9 mouse cellular contexts compared by ENCODE assay signal in genomic region chr8:95878176-95878962, GRCm38 (mm10). TPM values are rescaled to one million over a fixed set of nuclear protein-coding genes. Genes with fewer than 3 reads are reported as not detected.
DNase-seq lines count a peak whose midpoint lies in the region; ATAC-seq lines count a peak whose summit lies in the region.
"Had no signal": no experiment of that assay in that cellular context is flagged by ENCODE, and none has a peak within 500 bp of the region (broad histone marks: within the 10 kb centered on the region; RNA-seq: fewer than 3 reads in every experiment).

No protein-coding gene starts in this region.

- peak; percentile 67 for DNase-seq in intestine, embryonic 14.5 days (ENCODE audit: low spot score)
- peak; percentile 94 for DNase-seq in MN1 (ENCODE audit: low spot score)
- peak; percentile 24 for DNase-seq in embryonic facial prominence, embryonic 10.5 days (ENCODE audit: low spot score)
- peak; percentile 81 to 85 for DNase-seq in kidney, postnatal 25 days

- ATAC-seq in intestine, embryonic 14.5 days (replicated peaks; ENCODE audit: low FRiP score, low TSS enrichment, low read depth), result no peak
- no peak for ATAC-seq in intestine, embryonic 16.5 days
- ATAC-seq in heart, embryonic 16.5 days (replicated peaks; ENCODE audit: extremely low read depth, insufficient read depth, low FRiP score), result peak; percentile 45; the same call in 1 of the 2 replicates
- ATAC-seq in midbrain, embryonic 12.5 days (ENCODE audit: low FRiP score, low read depth), result peak; percentile 77
- ATAC-seq in stomach, embryonic 16.5 days (ENCODE audit: insufficient read depth, low FRiP score), result no peak

- peaks cover 4% of the 10 kb centered on the region; the same call in 1 of the 2 replicates for H3K4me1 ChIP-seq in intestine, embryonic 14.5 days (replicated peaks; ENCODE audit: control insufficient read depth, insufficient read depth, low read length)
- H3K4me1 ChIP-seq in intestine, embryonic 16.5 days (ENCODE audit: control insufficient read depth, insufficient read depth, low read length), result peaks cover 6% of the 10 kb centered on the region; the same call in 1 of the 2 replicates
- peaks cover 5% of the 10 kb centered on the region for H3K4me1 ChIP-seq in embryonic facial prominence, embryonic 10.5 days
- peaks cover 19% of the 10 kb centered on the region for H3K4me1 ChIP-seq in heart, embryonic 16.5 days (ENCODE audit: control insufficient read depth, insufficient read depth, low read length)
- peaks cover 12% of the 10 kb centered on the region for H3K4me1 ChIP-seq in midbrain, embryonic 12.5 days
- 0 out of 2 replicates have a peak, but pooled peaks cover 9% of the 10 kb centered on the region for H3K4me1 ChIP-seq in stomach, embryonic 16.5 days (ENCODE audit: control insufficient read depth, insufficient read depth, low read length)

- no peak overlapping the region; the same call in 1 of the 2 replicates for H3K4me2 ChIP-seq in intestine, embryonic 14.5 days (ENCODE audit: low read length)
- H3K4me2 ChIP-seq in intestine, embryonic 16.5 days (ENCODE audit: low read depth, low read length), result no peak overlapping the region
- H3K4me2 ChIP-seq in heart, embryonic 16.5 days (ENCODE audit: low read depth, low read length), result peak overlapping the region; percentile 55
- peak overlapping the region; percentile 44 for H3K4me2 ChIP-seq in midbrain, embryonic 12.5 days (replicated peaks)
- H3K4me2 ChIP-seq in stomach, embryonic 16.5 days (ENCODE audit: low read depth, low read length), result peak overlapping the region; percentile 40
- H3K4me2 ChIP-seq: liver, embryonic 15.5 days had no signal

- no peaks in the 10 kb centered on the region for H3K9me3 ChIP-seq in intestine, embryonic 14.5 days (ENCODE audit: control insufficient read depth, low read length)
- H3K9me3 ChIP-seq in intestine, embryonic 16.5 days (ENCODE audit: control insufficient read depth, low read length), result 0 out of 2 replicates have a peak, but pooled peaks cover 3% of the 10 kb centered on the region
- peaks cover 3% of the 10 kb centered on the region; the same call in 1 of the 2 replicates for H3K9me3 ChIP-seq in embryonic facial prominence, embryonic 10.5 days
- peaks cover 3% of the 10 kb centered on the region for H3K9me3 ChIP-seq in heart, embryonic 16.5 days (replicated peaks; ENCODE audit: control insufficient read depth, low read length)
- H3K9me3 ChIP-seq in midbrain, embryonic 12.5 days, result no peaks in the 10 kb centered on the region
- H3K9me3 ChIP-seq in stomach, embryonic 16.5 days (replicated peaks; ENCODE audit: control insufficient read depth, low read length), result no peaks in the 10 kb centered on the region
- H3K9me3 ChIP-seq: liver, embryonic 15.5 days had no signal

- peaks cover 45% of the 10 kb centered on the region for H3K36me3 ChIP-seq in intestine, embryonic 14.5 days (ENCODE audit: control insufficient read depth, insufficient read depth, low read length)
- H3K36me3 ChIP-seq in intestine, embryonic 16.5 days (ENCODE audit: control insufficient read depth, insufficient read depth, low read length), result peaks cover 32% of the 10 kb centered on the region
- peaks cover 67% of the 10 kb centered on the region for H3K36me3 ChIP-seq in embryonic facial prominence, embryonic 10.5 days (replicated peaks)
- H3K36me3 ChIP-seq in heart, embryonic 16.5 days (ENCODE audit: control insufficient read depth, insufficient read depth), result peaks cover 35% of the 10 kb centered on the region
- H3K36me3 ChIP-seq in midbrain, embryonic 12.5 days, result peaks cover 42% of the 10 kb centered on the region
- peaks cover 9% of the 10 kb centered on the region for H3K36me3 ChIP-seq in stomach, embryonic 16.5 days (ENCODE audit: control insufficient read depth, insufficient read depth, low read length)

- H3K27ac ChIP-seq in intestine, embryonic 14.5 days (ENCODE audit: low read depth), result no peak overlapping the region
- H3K27ac ChIP-seq in intestine, embryonic 16.5 days (ENCODE audit: low read length), result no peak overlapping the region
- no peak overlapping the region for H3K27ac ChIP-seq in embryonic facial prominence, embryonic 10.5 days (replicated peaks)
- H3K27ac ChIP-seq in heart, embryonic 16.5 days (ENCODE audit: low read length), result peak overlapping the region; percentile 72
- H3K27ac ChIP-seq in midbrain, embryonic 12.5 days (replicated peaks), result peak overlapping the region; percentile 70
- H3K27ac ChIP-seq in stomach, embryonic 16.5 days (ENCODE audit: low read length), result no peak overlapping the region
- H3K27ac ChIP-seq: liver, embryonic 15.5 days had no signal

- H3K27me3 ChIP-seq in intestine, embryonic 14.5 days (replicated peaks; ENCODE audit: control insufficient read depth, insufficient read depth, low read length), result no peaks in the 10 kb centered on the region
- no peaks in the 10 kb centered on the region for H3K27me3 ChIP-seq in intestine, embryonic 16.5 days (replicated peaks; ENCODE audit: control insufficient read depth, insufficient read depth, low read length)
- H3K27me3 ChIP-seq in embryonic facial prominence, embryonic 10.5 days (replicated peaks; ENCODE audit: low read depth, poor library complexity, severe bottlenecking), result no peaks in the 10 kb centered on the region
- H3K27me3 ChIP-seq in heart, embryonic 16.5 days (ENCODE audit: control insufficient read depth, insufficient read depth, low read length), result no peaks in the 10 kb centered on the region
- H3K27me3 ChIP-seq in midbrain, embryonic 12.5 days, result no peaks in the 10 kb centered on the region
- no peaks in the 10 kb centered on the region for H3K27me3 ChIP-seq in stomach, embryonic 16.5 days (ENCODE audit: control insufficient read depth, insufficient read depth, low read length)
- H3K27me3 ChIP-seq: liver, embryonic 15.5 days had no signal

- H3K9ac ChIP-seq in intestine, embryonic 14.5 days (ENCODE audit: low read length), result no peak overlapping the region
- no peak overlapping the region for H3K9ac ChIP-seq in intestine, embryonic 16.5 days (ENCODE audit: low read depth, low read length)
- peak overlapping the region; percentile 34 for H3K9ac ChIP-seq in heart, embryonic 16.5 days (ENCODE audit: low read length)
- no peak overlapping the region; the same call in 1 of the 2 replicates for H3K9ac ChIP-seq in midbrain, embryonic 12.5 days (replicated peaks)
- no peak overlapping the region for H3K9ac ChIP-seq in stomach, embryonic 16.5 days (ENCODE audit: low read length)
- H3K9ac ChIP-seq: liver, embryonic 15.5 days had no signal

- H3K4me3 ChIP-seq in intestine, embryonic 14.5 days (ENCODE audit: low read depth, low read length), result no peak overlapping the region
- H3K4me3 ChIP-seq in intestine, embryonic 16.5 days (ENCODE audit: low read length), result no peak overlapping the region
- no peak overlapping the region for H3K4me3 ChIP-seq in embryonic facial prominence, embryonic 10.5 days
- peak overlapping the region; percentile 30 for H3K4me3 ChIP-seq in heart, embryonic 16.5 days (ENCODE audit: low read length)
- peak overlapping the region; percentile 17 for H3K4me3 ChIP-seq in midbrain, embryonic 12.5 days
- 0 out of 2 replicates have a peak overlapping the region, but pooled peaks have one; percentile 11 for H3K4me3 ChIP-seq in stomach, embryonic 16.5 days (replicated peaks; ENCODE audit: low read length)
- H3K4me3 ChIP-seq: liver, embryonic 15.5 days had no signal

- WGBS in intestine, embryonic 14.5 days, result 59% methylated on average over 12 of the region's 12 CpGs
- WGBS in intestine, embryonic 16.5 days, result 54% methylated on average over 12 of the region's 12 CpGs
- 75% methylated on average over 12 of the region's 12 CpGs for WGBS in embryonic facial prominence, embryonic 10.5 days
- 35% methylated on average over 12 of the region's 12 CpGs for WGBS in heart, embryonic 16.5 days
- 51% methylated on average over 12 of the region's 12 CpGs for WGBS in midbrain, embryonic 12.5 days
- 50% methylated on average over 12 of the region's 12 CpGs for WGBS in stomach, embryonic 16.5 days

RNA-seq across cellular contexts. Expression of gene Got2, which starts 10.0 kb away (rescaled TPM):
- 84.7 and 85.2 TPM in 2 replicates for polyA plus RNA-seq in intestine, embryonic 14.5 days (2014; fragmentation: Nextera tagmentation; extraction: Ambion mirVana)
- 281 and 283 TPM in 2 replicates for polyA plus RNA-seq in intestine, embryonic 16.5 days (2015; fragmentation: Nextera tagmentation; extraction: Ambion mirVana)
- polyA plus RNA-seq in embryonic facial prominence, embryonic 10.5 days (2016; fragmentation: Nextera tagmentation; extraction: Ambion mirVana), result 183 and 187 TPM in 2 replicates
- 478 and 487 TPM in 2 replicates for polyA plus RNA-seq in heart, embryonic 16.5 days (2015; fragmentation: Nextera tagmentation; extraction: Ambion mirVana)
- polyA plus RNA-seq in midbrain, embryonic 12.5 days (2016; fragmentation: Nextera tagmentation; extraction: Ambion mirVana), result 164 and 194 TPM in 2 replicates
- polyA plus RNA-seq in stomach, embryonic 16.5 days (2015; fragmentation: Nextera tagmentation; extraction: Ambion mirVana), result 186 and 188 TPM in 2 replicates

RNA-seq across cellular contexts. Expression of gene Slc38a7, which starts 25.0 kb away (rescaled TPM):
- 17.2 and 17.5 TPM in 2 replicates for polyA plus RNA-seq in intestine, embryonic 14.5 days (2014; fragmentation: Nextera tagmentation; extraction: Ambion mirVana)
- polyA plus RNA-seq in intestine, embryonic 16.5 days (2015; fragmentation: Nextera tagmentation; extraction: Ambion mirVana), result 28.1 and 36.3 TPM in 2 replicates
- 18.3 and 18.4 TPM in 2 replicates for polyA plus RNA-seq in embryonic facial prominence, embryonic 10.5 days (2016; fragmentation: Nextera tagmentation; extraction: Ambion mirVana)
- polyA plus RNA-seq in heart, embryonic 16.5 days (2015; fragmentation: Nextera tagmentation; extraction: Ambion mirVana), result 11.4 and 11.7 TPM in 2 replicates
- 19.7 and 19.9 TPM in 2 replicates for polyA plus RNA-seq in midbrain, embryonic 12.5 days (2016; fragmentation: Nextera tagmentation; extraction: Ambion mirVana)
- 13.7 and 14.5 TPM in 2 replicates for polyA plus RNA-seq in stomach, embryonic 16.5 days (2015; fragmentation: Nextera tagmentation; extraction: Ambion mirVana)

RNA-seq across cellular contexts. Expression of gene Sap18b, which starts 53.2 kb away (rescaled TPM):
- 355 and 369 TPM in 2 replicates for polyA plus RNA-seq in intestine, embryonic 14.5 days (2014; fragmentation: Nextera tagmentation; extraction: Ambion mirVana)
- polyA plus RNA-seq in intestine, embryonic 16.5 days (2015; fragmentation: Nextera tagmentation; extraction: Ambion mirVana), result 309 and 333 TPM in 2 replicates
- 381 and 383 TPM in 2 replicates for polyA plus RNA-seq in embryonic facial prominence, embryonic 10.5 days (2016; fragmentation: Nextera tagmentation; extraction: Ambion mirVana)
- 228 and 285 TPM in 2 replicates for polyA plus RNA-seq in heart, embryonic 16.5 days (2015; fragmentation: Nextera tagmentation; extraction: Ambion mirVana)
- polyA plus RNA-seq in midbrain, embryonic 12.5 days (2016; fragmentation: Nextera tagmentation; extraction: Ambion mirVana), result 330 TPM in 2 replicates
- 327 and 366 TPM in 2 replicates for polyA plus RNA-seq in stomach, embryonic 16.5 days (2015; fragmentation: Nextera tagmentation; extraction: Ambion mirVana)

Comparison
In these comparisons a context has a peak if more than half of its experiments do, and no peak if none do; other contexts are left out.
1. ATAC-seq: peak in heart, embryonic 16.5 days (single experiment) and midbrain, embryonic 12.5 days (single experiment); none in intestine, embryonic 14.5 days (single experiment), intestine, embryonic 16.5 days (single experiment) and stomach, embryonic 16.5 days (single experiment).
2. DNase-seq: peak in every context shown above with its lines; median percentile 94 in MN1; 83 in kidney, postnatal 25 days; 67 in intestine, embryonic 14.5 days; 24 in embryonic facial prominence, embryonic 10.5 days.
3. H3K27ac ChIP-seq: peak in heart, embryonic 16.5 days (single experiment) and midbrain, embryonic 12.5 days (single experiment); none in intestine, embryonic 14.5 days (single experiment), intestine, embryonic 16.5 days (single experiment), embryonic facial prominence, embryonic 10.5 days (single experiment) and stomach, embryonic 16.5 days (single experiment).
4. H3K4me2 ChIP-seq: peak in heart, embryonic 16.5 days (single experiment), midbrain, embryonic 12.5 days (single experiment) and stomach, embryonic 16.5 days (single experiment); none in intestine, embryonic 14.5 days (single experiment) and intestine, embryonic 16.5 days (single experiment).
5. H3K4me3 ChIP-seq: peak in heart, embryonic 16.5 days (single experiment), midbrain, embryonic 12.5 days (single experiment) and stomach, embryonic 16.5 days (single experiment); none in intestine, embryonic 14.5 days (single experiment), intestine, embryonic 16.5 days (single experiment) and embryonic facial prominence, embryonic 10.5 days (single experiment).